Mouse (Mus musculus): ENCODE results near the gene AY358078.

DNA sequence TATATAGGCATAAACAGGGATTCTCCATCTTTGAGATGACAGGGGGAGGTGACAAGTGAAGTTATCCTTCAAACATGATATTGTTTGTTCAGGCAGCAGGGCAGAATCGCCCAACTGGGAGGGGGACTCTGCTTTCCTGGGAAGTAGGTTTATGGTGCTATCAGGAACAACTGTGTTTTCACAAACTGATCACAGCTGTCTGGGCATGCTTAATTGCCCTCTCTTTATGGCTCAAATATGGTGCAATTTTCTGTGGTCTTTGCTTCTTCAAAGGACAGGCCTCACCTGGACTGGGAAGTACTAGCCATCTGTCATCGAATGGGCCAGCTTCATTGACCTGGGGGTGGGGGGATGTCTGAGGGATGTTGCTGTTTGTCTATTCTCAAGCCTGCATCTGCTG, 5.7 kb upstream of the AY358078 start:
- TF ChIP-seq CTCF (IDR thresholded peaks at IDR 0.05; ENCODE audit: control insufficient read depth, insufficient read depth, low read length), result no peak
- no peak for TF ChIP-seq POLR2A (IDR thresholded peaks at IDR 0.05; ENCODE audit: borderline replicate concordance, control insufficient read depth, low read depth, low read length)

Data from bone marrow, adult 2 months (tissue).